Mouse (Mus musculus) heart, adult 8-10 months (tissue): ENCODE measurements around the gene D17Wsu92e. TPM values are rescaled to one million over a fixed set of nuclear protein-coding genes. Genes with fewer than 3 reads are reported as not detected.

Experiments used
- DNase-seq: peaks from one replicate; pipeline ENCODE4 v3.0.0; 2022; ENCODE audit warnings: low spot score
- total RNA-seq, 4 experiments: library from RNA; stranded (reverse); gene quantifications; 2 replicates each; pipeline ENCODE4 v1.2.4; 2022

Gene D17Wsu92e
- total RNA-seq, 4 experiments from 2014 or later = 150 to 171 (median 156) TPM

GRCm38 (mm10) chr17:27790976-27791375 is 29.5 kb downstream of the D17Wsu92e start:
- no peak for DNase-seq

DNA sequence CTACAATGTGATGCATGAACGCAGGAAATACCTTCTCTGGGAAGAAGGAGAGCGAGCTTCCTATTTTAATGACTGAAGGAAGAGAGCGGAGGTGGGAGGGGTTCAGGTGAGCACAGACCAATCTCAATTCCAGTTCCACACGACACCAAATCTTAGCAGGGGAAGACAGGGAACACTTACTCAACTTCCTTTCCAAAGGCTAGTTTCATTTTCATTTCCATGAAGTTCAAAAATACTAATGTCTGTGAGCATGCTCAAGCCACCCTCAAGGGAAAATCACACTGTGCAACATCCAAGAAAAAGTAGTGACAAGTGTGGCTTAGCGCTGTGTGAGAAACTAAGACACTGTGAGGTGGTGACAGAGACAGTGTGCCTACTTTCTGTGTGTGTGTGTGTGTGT is 30.4 kb downstream of the D17Wsu92e start:
- no peak for DNase-seq

GRCm38 (mm10) chr17:27788456-27789172 is 31.8 kb downstream of the D17Wsu92e start:
- no peak for DNase-seq

GRCm38 (mm10) chr17:27783567-27783966 is 36.9 kb downstream of the D17Wsu92e start:
- no peak for DNase-seq

GRCm38 (mm10) chr17:27781059-27781687 is 39.3 kb downstream of the D17Wsu92e start:
- no peak for DNase-seq

DNA sequence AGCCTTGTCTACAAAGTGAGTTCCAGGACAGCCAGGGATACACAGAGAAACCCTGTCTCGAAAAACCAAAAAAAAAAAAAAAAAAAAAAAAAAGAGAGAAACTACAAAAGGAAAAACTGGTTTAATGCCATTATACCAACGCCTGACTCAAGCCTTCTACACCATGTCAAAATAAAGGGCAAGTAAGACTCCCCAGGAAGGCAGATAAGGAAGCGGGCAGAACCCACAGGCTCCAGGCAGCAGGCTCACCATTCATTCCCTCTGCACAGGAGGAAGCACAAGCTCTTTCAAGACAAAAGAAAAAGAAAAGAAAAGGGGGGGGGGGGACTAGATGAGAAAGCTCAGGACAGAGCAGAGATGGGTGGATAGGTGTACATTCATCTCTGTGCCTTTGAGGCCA is 40.7 kb downstream of the D17Wsu92e start:
- DNase-seq = no peak

DNA sequence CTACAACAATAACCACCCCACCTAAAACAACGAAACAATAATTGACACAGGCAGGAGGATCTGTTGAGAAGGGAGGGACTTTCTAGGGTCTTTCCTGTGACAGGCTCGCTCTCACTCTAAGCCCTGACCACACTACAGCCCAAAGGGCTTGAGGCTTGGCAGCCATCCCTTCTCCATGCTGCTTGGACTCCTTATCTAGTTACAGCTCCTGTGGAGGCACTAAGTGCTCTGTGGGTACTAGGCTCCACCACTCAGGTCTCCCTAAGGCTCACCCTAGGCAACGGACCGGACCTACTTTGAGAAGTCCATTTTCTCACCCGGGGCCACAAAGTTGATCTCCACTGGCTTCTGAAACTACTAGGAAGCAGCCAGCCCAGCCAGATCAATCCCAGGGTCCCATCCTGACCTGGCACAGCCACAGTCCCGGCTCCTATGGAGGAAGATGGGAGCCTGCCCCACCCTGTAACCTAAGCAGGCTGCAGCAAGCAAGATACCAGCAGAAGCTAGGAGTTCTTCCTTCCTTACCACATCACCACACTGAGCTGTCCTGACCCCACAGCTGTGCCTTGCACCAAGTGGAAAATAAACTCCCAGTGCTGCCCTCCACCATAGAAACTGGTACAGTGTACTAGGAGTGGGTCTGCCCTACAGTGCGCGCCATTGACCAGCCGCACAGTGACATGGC is 41.6 kb downstream of the D17Wsu92e start:
- no peak for DNase-seq

DNA sequence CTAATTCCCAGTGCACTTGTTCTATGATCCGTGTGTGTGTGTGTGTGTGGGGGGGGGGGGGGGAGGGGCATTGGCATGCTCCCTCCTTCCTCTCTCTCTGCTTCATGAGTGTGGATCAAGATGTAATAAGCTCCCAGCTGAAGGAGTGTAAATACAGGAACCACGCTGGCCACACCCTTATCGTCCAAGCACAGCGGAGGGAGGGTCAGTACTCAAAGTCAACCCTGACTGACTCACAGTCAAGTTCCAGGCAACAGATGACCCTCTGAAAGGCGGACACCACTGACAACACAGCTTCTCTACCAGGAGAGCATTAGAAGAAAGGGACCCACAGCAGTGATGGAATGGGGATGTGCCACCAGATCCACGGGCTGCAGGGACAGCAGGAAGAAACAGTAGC is 42.6 kb downstream of the D17Wsu92e start:
- no peak for DNase-seq

GRCm38 (mm10) chr17:27774198-27774597 is 46.2 kb downstream of the D17Wsu92e start:
- no peak for DNase-seq

DNA sequence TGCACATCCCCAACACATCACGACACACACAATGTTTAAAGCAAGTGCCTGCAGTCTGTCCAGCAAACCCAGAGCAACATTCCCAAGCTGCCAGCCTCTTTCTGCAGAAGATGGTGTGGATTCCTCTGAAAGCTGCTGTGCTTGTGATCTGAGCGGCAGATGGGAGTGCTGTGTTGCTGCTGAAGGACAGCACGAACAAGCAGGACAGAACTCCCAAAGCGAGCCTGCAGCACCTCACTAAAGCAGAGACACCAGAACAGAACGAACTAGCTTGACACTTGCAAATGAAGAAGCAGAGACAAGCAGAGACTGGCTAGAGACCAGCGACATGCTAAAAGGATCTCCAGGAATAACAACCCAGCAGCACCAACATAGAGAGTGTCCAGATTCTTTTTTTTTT is 48.8 kb downstream of the D17Wsu92e start:
- no peak for DNase-seq

DNA sequence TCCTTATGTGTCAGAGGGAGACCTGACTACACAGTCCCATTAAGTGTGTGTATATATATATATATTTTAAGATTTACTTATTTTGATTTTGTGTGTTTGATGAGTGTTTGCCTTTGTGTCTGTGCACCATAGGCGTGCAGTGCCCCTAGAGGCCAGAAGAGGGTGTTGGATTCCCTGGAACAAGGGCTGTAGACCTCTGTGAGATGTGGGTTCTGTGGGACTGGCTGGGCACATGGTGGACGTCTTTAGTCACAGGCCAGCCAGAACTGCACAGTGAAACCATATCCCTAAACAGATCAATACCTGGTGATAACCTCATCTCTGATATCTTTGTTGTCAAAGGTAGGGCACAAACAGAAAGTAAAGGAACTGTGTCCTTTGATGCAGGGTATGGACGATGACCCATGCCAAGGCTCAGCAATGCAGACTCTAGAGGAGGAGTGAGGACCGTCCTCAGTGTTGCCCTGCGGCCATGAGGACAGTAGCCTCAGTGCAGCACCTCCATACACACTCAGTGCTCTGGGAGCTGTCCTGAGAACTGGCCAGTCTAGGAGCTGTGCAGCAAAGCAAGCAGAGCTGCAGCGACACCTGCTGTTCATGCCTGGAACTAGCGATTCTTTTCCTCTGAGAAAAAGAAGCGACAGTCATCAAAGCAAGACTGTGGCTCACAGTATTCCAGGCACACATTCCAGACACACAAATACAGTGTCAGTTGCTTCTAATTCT is 51.5 kb downstream of the D17Wsu92e start:
- DNase-seq = peak; percentile 16

- DNase-seq = no peak
Measured at GRCm38 (mm10) chr17:27767543-27767942, 52.9 kb downstream of the D17Wsu92e start.

GRCm38 (mm10) chr17:27767120-27767519 is 53.3 kb downstream of the D17Wsu92e start:
- no peak for DNase-seq

DNA sequence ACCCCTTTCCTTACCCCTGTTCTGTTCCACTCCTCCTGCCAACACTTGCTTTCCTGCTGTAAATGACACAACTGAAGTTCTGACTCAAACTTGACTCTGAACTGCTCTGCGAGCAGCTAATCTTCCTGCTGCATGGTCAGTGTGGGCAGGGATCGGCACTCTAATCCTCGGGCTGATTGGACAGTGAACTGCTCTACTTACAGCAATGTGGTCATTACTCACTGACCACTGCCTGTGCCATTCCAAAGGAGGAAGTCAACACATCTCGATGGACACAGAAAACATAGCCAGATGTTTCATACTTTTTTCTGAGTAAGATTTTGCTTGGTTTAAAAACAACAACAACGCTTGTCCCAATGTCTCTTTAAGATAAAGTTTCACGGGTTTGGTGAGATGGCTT is 55.4 kb downstream of the D17Wsu92e start:
- no peak for DNase-seq

GRCm38 (mm10) chr17:27764453-27764852 is 56.0 kb downstream of the D17Wsu92e start:
- no peak for DNase-seq

- DNase-seq = no peak
Measured at GRCm38 (mm10) chr17:27762884-27763283, 57.6 kb downstream of the D17Wsu92e start.

DNA sequence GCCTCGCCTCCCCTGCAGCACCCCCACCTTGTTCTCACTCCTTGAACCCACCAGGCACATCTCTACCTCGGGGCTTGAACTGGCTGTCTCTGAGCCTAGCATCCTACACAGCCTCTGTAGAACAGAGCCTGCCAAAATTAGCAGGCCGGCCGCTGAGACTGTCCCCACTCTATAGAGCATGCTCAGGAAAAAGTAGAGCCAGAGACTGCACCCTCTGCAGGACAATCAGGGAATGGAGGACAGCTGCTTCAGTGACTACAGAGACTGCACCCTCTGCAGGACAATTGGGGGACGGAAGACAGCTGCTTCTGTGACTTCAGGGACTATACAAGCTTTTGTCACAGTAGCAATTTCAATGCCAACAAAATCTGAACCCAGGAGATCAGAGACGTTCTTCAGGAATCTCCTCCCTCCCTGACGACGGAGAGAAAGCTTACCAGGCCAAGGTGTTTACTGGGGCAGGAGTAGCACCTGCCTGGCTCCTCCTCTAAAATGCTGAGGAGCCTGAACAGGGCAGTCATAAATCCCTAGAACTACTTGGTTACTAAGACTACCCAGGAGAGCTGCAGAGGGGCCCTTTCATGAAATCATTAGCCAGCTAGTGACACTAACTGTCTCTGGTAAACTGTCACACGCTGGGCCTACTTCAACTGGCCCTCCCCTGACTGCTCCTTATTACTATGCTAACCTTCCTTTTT is 58.7 kb downstream of the D17Wsu92e start:
- DNase-seq = peak; percentile 71

DNA sequence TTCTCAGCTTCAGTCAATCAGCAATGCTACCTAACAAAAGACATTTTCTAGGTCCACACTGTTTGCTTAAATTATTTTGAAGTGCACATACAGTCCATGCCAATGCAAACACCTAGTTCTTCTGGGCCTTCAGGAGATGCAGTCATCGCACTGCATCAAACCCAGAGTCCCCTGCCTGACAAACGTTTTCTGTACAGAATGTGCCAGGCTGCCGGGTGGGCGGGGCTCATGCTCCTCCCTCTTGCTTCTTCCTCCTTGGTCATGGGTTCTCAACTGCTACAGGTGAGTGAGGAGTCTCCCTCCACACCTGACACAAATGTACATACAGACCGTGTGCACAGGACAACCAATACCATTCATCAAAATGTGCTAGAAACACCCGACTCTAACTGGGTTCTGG is 60.3 kb downstream of the D17Wsu92e start:
- DNase-seq = no peak

DNA sequence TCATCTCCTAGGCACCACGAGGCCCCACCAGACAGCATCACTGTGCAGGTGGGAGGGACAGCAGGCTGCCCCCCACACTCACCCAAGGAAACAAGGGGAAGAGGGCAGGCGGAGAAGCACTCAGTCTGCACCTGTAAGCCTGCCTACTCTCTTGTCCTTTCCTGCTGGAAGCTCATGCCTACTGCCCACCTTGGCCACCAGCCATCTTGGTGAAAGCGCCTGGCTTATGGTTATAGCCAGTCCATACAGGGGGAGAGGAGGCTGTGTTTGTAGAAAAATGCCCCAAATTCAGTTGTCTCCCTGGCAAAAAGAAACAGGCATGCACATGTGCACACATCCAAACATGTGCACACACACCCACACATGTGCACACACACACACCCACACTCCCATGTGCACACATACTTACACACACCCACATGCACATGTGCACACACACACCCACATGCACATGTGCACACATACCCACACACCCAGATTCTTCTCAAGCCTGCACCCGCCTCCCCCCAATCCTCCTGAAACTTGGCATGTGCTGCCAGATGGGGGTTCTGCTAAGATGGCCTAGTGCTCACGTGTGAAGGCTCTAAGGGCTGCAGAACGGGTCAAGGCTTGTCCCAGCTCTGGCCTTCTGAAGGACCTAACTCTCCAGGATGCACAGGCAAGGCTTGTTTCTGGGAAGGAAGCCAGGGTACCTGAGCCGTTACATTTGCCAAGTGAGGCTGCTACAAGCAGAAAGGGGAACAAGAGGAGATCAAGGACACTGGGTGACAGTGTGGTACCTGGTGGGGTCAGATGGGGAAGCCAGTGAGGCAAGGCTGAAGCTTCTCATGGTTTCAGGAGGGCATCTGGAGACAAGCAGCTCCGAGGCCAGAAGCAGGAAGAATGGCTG is 68.9 kb downstream of the D17Wsu92e start:
- no peak for DNase-seq

DNA sequence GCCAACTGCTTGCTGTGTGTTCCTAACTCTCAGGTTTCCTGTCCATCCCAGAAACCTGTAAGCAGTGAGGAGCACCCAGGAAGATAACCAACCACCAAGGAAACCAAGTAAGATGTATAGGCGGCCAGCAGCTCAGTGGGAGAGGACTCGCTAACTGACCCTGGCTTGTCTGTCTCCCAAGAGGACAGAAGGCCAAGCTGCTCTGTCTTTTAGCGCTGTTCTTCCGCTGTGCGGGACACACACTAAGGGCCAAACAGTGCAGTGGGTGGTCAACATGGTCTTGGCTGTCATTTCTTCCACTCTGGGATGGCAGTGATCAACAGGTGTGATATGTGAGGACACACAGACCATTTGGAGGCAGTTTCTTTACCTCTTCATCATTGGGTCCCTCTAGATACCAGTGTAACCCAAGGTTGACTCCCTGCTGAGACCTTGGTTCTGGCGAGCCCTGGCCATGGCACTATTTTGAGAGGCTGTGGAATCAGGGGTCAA is 70.0 kb downstream of the D17Wsu92e start:
- no peak for DNase-seq
